Mouse (Mus musculus) liver, embryonic 14.5 days (tissue): ENCODE results near the gene Il1rl2. TPM values are rescaled to one million over a fixed set of nuclear protein-coding genes. Genes with fewer than 3 reads are reported as not detected.
A peak's percentile ranks its signal among the peaks of the same experiment; 100 is the strongest.

ENCODE experiments used
- ATAC-seq: fragments of 200-750 bp; cut with Nextera tagmentation; 2 replicates; pipeline ENCODE4 v1.8.0; 2017; ENCODE audit warnings: moderate number of reproducible peaks, mild to moderate bottlenecking, moderate library complexity; ENCODE audit not compliant: insufficient read depth
- DNase-seq, 3 experiments: peaks; one replicate each; pipeline ENCODE4 v3.0.0-alpha.2; 2012 to 2013; ENCODE audit warnings: low read depth in 3 of 3, low spot score in 3 of 3
- H3K27ac ChIP-seq: fragments of 300-500 bp; sonication (generic); 2 replicates; pipeline ENCODE4 v1.5.1; 2014; ENCODE audit warnings: moderate library complexity, mild to moderate bottlenecking, control low read depth, inconsistent platforms
- H3K27me3 ChIP-seq: fragments of 300-500 bp; sonication (generic); 2 replicates; pipeline ENCODE4 v1.6.1; 2014; ENCODE audit warnings: mild to moderate bottlenecking, low read length, moderate library complexity; ENCODE audit not compliant: control insufficient read depth, insufficient read depth
- H3K36me3 ChIP-seq: fragments of 300-500 bp; sonication (generic); replicated peaks from 2 replicates; pipeline ENCODE4 v1.6.1; 2014; ENCODE audit warnings: low read depth; ENCODE audit not compliant: control insufficient read depth, insufficient read depth
- H3K4me1 ChIP-seq, 2 experiments: fragments of 200-500 bp in 1 of 2; fragments of 300-500 bp in 1 of 2; sonication (generic) in 1 of 2; replicated peaks; 2 replicates each; pipeline ENCODE4 v1.6.1; 2012 to 2014; ENCODE audit warnings: antibody characterized with exemption in 1 of 2, inconsistent platforms in 1 of 2, low read length in 1 of 2; ENCODE audit not compliant: control insufficient read depth in 2 of 2, insufficient read depth in 2 of 2
- H3K4me2 ChIP-seq: fragments of 300-500 bp; sonication (generic); 2 replicates; pipeline ENCODE4 v1.6.1; 2014; ENCODE audit warnings: low read depth, mild to moderate bottlenecking, control low read depth, moderate library complexity
- H3K4me3 ChIP-seq, 2 experiments: fragments of 200-500 bp in 1 of 2; fragments of 300-500 bp in 1 of 2; sonication (generic) in 1 of 2; 2 replicates each; pipeline ENCODE4 v1.5.1; 2012 to 2014; ENCODE audit warnings: low read depth in 2 of 2, low read length in 2 of 2, mild to moderate bottlenecking in 2 of 2, control low read depth in 1 of 2, inconsistent platforms in 1 of 2, moderate library complexity in 1 of 2; ENCODE audit not compliant: insufficient read depth in 1 of 2
- H3K9ac ChIP-seq: fragments of 300-500 bp; sonication (generic); replicated peaks from 2 replicates; pipeline ENCODE4 v1.6.1; 2014; ENCODE audit warnings: mild to moderate bottlenecking, control low read depth, moderate library complexity
- H3K9me3 ChIP-seq: fragments of 300-500 bp; sonication (generic); 2 replicates; pipeline ENCODE4 v1.6.1; 2016; ENCODE audit warnings: low read length, mixed read lengths; ENCODE audit not compliant: control insufficient read depth
- CTCF ChIP-seq: IDR thresholded peaks from 2 replicates; pipeline ENCODE4 v1.5.1; 2016; ENCODE audit warnings: antibody characterized with exemption, low read depth, control low read depth
- EP300 ChIP-seq: IDR thresholded peaks from 2 replicates; pipeline ENCODE4 v1.6.1; 2016; ENCODE audit warnings: antibody characterized with exemption, low read depth
- WGBS: fragments of 180-500 bp; shearing (Covaris S2); extraction: QIAGEN DNeasy Blood & Tissue Kit; methylation state at CpG from one replicate; pipeline ENCODE4 v1.1.7; 2014; ENCODE audit not compliant: insufficient replicate concordance; 5-methylcytosine and 5-hydroxymethylcytosine counted together
- polyA plus RNA-seq, 2 experiments: library from polyadenylated mRNA; depleted of rRNA in 1 of 2; stranded (reverse) in 1 of 2; unstranded in 1 of 2; fragments of >200 nt; fragmentation: Nextera tagmentation in 1 of 2; extraction: Ambion mirVana in 1 of 2; gene quantifications; 2 replicates each; pipeline versions ENCODE4 v1.2.1 to v1.2.3; 2012 to 2014

The Il1rl2 gene
- polyA plus RNA-seq, 2 experiments: 0.52 to 0.80 TPM

DNA sequence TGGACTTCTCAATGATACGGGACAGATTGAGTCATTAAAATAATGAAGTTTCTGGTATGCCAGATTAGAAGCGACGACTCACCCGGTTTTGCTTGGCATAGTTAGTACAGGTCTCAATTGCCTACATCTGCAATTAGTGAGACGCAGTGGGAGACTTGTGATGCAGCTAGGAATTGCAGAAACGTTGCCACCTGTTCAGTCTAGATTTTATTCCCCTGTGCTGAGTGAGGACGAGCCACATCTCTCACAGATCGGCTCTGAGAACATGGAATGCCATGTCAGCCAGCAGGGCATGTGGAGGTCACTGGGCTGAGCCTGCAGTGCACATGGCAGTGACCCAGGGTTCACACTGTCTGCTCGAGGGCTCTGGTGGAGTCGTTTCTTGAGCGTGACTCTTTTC is 38.4 kb downstream of the Il1rl2 start:
- Histone ChIP-seq H3K27ac (no peak overlapping the region), H3K4me2 (no peak overlapping the region), H3K36me3 (no peaks in the 10 kb centered on the region), H3K27me3 (no peaks in the 10 kb centered on the region), H3K4me1 (peaks cover 3 to 14% of the 10 kb centered on the region in 2 experiments; a peak in 2 of 4 replicates), H3K9me3 (no peaks in the 10 kb centered on the region), H3K9ac (no peak overlapping the region), H3K4me3 (no peak overlapping the region)
- WGBS: 67% methylated on average over 11 of the region's 11 CpGs
- TF ChIP-seq EP300 (no peak), CTCF (no peak)
- ATAC-seq (no peak), DNase-seq (no peak)

DNA sequence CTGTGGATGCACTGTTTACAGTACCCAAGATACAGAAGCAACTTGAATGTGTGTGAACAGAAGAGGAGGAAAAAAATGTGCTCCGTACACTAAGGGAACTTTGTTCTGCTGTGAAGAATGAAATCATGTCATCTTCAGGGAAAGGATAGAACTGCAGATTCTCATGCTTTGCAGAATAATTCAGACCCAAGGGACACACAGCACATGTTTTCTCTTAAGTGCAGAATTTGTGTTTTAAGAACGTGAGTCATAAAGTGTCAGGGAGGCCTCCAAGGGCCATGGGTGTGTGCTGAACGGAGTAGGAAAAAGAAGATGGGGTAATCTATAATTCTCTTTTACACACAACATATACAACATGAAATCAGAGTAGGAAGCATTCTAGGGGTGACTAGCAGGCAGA is 48.5 kb downstream of the Il1rl2 start:
- Histone ChIP-seq H3K9me3 (no peaks in the 10 kb centered on the region), H3K4me3 (no peak overlapping the region), H3K27ac (no peak overlapping the region), H3K4me2 (no peak overlapping the region), H3K9ac (no peak overlapping the region), H3K36me3 (no peaks in the 10 kb centered on the region), H3K27me3 (no peaks in the 10 kb centered on the region), H3K4me1 (peaks cover 0 to 3% of the 10 kb centered on the region in 2 experiments; a peak in 1 of 4 replicates)
- ATAC-seq (no peak), DNase-seq (no peak)
- TF ChIP-seq EP300: no peak
- no peak for TF ChIP-seq CTCF
- WGBS: 67% methylated on average over 3 of the region's 3 CpGs

DNA sequence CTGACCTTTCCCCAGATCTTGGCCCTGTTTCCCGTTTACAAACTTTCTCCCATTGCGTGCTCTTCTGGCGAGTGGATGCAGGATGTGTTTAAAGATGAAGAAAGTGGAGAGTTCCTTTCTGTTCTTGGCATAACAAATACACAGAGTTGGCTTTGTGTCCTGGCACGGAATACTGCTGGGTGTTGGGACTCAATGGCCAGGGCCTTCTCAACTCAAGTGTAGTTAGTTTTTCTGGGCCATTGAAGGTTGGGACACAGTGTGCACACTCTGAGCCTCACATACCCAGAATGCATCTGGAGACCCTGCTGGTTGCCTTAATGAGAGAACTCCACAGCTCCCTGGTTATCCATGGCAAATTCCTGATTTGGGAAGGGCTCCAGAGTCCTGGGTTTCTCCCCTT is 50.7 kb downstream of the Il1rl2 start:
- Histone ChIP-seq H3K4me3 (no peak overlapping the region), H3K9me3 (no peaks in the 10 kb centered on the region), H3K27ac (no peak overlapping the region), H3K36me3 (no peaks in the 10 kb centered on the region), H3K9ac (no peak overlapping the region), H3K27me3 (no peaks in the 10 kb centered on the region), H3K4me2 (no peak overlapping the region), H3K4me1 (no peaks in the 10 kb centered on the region)
- DNase-seq (no peak), ATAC-seq (no peak)
- 67% methylated on average over 4 of the region's 4 CpGs for WGBS
- TF ChIP-seq EP300 (no peak), CTCF (no peak)

DNA sequence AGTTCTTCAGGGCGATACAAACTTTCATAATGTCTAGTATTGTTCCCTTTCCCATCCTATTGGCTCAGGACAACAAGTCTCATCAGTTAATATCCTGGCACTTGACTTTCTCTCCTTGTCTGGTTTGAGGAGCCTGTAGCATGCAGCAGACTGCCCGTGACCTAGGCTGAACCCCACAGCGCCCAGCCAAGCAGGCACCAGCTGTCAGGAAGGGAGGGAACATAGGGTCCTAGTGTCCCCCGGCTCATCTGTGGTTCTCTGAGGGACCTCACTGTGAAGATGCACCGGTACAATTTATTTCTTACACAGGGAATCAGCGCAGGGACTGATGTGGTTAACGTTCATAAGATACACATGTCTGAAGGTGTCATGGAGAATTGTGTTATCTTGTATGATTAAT is 52.3 kb downstream of the Il1rl2 start:
- no peak for ATAC-seq
- no peak for DNase-seq
- Histone ChIP-seq H3K4me2 (no peak overlapping the region), H3K4me1 (no peaks in the 10 kb centered on the region), H3K27ac (no peak overlapping the region), H3K27me3 (no peaks in the 10 kb centered on the region), H3K9ac (no peak overlapping the region), H3K36me3 (no peaks in the 10 kb centered on the region), H3K4me3 (no peak overlapping the region), H3K9me3 (no peaks in the 10 kb centered on the region)
- TF ChIP-seq CTCF (no peak), EP300 (no peak)
- 53% methylated on average over 7 of the region's 7 CpGs for WGBS

DNA sequence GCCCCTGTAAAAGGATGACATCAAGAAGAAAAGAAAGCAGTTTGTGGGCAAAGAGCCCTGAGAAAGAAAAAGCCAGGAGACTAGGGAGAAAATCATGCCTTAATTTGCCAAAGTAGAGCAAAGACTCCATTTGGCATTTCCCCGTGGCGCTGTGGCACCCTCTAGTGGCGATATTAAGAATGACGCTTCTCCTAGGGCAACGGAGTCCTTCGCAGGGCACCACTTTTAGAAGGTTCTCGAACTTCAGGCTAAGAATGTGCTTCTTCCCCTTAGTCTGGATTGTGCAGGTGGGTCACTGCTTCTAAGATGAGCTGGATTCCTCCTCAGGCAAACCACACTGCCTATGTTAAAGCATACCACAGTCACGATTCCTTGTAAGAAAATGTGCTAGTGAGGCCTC is 54.4 kb downstream of the Il1rl2 start:
- H3K4me2 ChIP-seq: no peak overlapping the region
- H3K27me3 ChIP-seq: no peaks in the 10 kb centered on the region
- DNase-seq: peak; percentile 26 to 34 (median 26)
- 9% methylated on average over 8 of the region's 8 CpGs for WGBS
- ATAC-seq: no peak
- no peak overlapping the region for H3K9ac ChIP-seq
- H3K4me3 ChIP-seq: no peak overlapping the region
- no peaks in the 10 kb centered on the region for H3K4me1 ChIP-seq
- no peaks in the 10 kb centered on the region for H3K9me3 ChIP-seq
- peak; percentile 96 for TF ChIP-seq CTCF
- TF ChIP-seq EP300: no peak
- H3K27ac ChIP-seq: no peak overlapping the region
- no peaks in the 10 kb centered on the region for H3K36me3 ChIP-seq
